Mouse (Mus musculus) kidney, embryonic 16.5 days (tissue): Measurements from ENCODE around the gene Lrrc29. TPM values are rescaled to one million over a fixed set of nuclear protein-coding genes. Genes with fewer than 3 reads are reported as not detected.

Source experiments
- ATAC-seq: fragments of 200-750 bp; cut with Nextera tagmentation; 2 replicates; pipeline ENCODE4 v1.8.0; 2017; ENCODE audit warnings: moderate TSS enrichment; ENCODE audit not compliant: low FRiP score, low TSS enrichment
- H3K27ac ChIP-seq: fragments of 300-500 bp; sonication (generic); 2 replicates; pipeline ENCODE4 v1.5.1; 2014; ENCODE audit warnings: low read length
- H3K27me3 ChIP-seq: fragments of 300-500 bp; sonication (generic); 2 replicates; pipeline ENCODE4 v1.6.1; 2014; ENCODE audit warnings: low read length, control low read depth, mixed read lengths; ENCODE audit not compliant: insufficient read depth
- H3K36me3 ChIP-seq: fragments of 300-500 bp; sonication (generic); 2 replicates; pipeline ENCODE4 v1.6.1; 2014; ENCODE audit warnings: low read length, control low read depth, mixed read lengths; ENCODE audit not compliant: insufficient read depth
- H3K4me1 ChIP-seq: fragments of 300-500 bp; sonication (generic); 2 replicates; pipeline ENCODE4 v1.6.1; 2014; ENCODE audit warnings: low read length, control low read depth, mixed read lengths; ENCODE audit not compliant: insufficient read depth
- H3K4me2 ChIP-seq: fragments of 300-500 bp; sonication (generic); replicated peaks from 2 replicates; pipeline ENCODE4 v1.6.1; 2014; ENCODE audit warnings: low read depth, low read length
- H3K4me3 ChIP-seq: fragments of 300-500 bp; sonication (generic); 2 replicates; pipeline ENCODE4 v1.5.1; 2014; ENCODE audit warnings: mild to moderate bottlenecking, low read length
- H3K9ac ChIP-seq: fragments of 300-500 bp; sonication (generic); replicated peaks from 2 replicates; pipeline ENCODE4 v1.6.1; 2014; ENCODE audit warnings: low read length
- H3K9me3 ChIP-seq: fragments of 300-500 bp; sonication (generic); 2 replicates; pipeline ENCODE4 v1.6.1; 2016; ENCODE audit warnings: low read length, control low read depth
- WGBS: fragments of 180-500 bp; shearing (Covaris S2); extraction: QIAGEN DNeasy Blood & Tissue Kit; methylation state at CpG from one replicate; pipeline ENCODE4 v1.1.7; 2014; 5-methylcytosine and 5-hydroxymethylcytosine counted together
- polyA plus RNA-seq: library from polyadenylated mRNA; unstranded; fragments of >200 nt; fragmentation: Nextera tagmentation; extraction: Ambion mirVana; gene quantifications from 2 replicates; pipeline ENCODE4 v1.2.1, GENCODE M21; 2015

Gene Lrrc29
- 2.2 and 2.4 TPM in 2 replicates for polyA plus RNA-seq

DNA sequence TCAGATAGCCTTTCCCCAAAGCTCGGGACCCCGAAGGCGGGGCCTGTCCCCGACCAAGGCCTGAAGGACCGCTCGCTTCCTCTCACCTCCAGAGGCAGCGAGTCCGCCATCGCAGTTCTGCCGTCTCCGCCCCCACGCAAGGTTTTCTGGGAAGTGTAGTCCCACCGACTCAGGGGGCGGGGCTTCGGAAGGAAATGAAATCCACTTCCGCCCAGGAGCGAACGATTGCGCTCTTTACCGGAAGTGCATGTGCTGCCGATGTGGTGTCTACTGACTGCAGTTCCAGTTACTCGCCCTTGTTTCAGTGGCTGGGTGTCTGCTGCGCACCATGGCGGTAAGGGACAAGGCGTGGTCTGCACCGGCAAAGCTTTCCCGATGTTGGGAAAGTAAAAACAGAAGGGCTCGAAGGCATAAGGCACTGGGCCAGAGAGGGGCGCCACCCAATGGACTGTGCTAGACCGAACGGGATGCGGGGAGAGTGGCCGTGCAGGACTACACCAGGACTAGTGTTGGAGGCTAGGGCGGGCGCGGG, at the start of gene Lrrc29, which contains the start of gene Tmem208:
Gene Lrrc29 (minus strand): TSS at position 138 of the 532 bp plus-strand sequence.
Gene Tmem208 (plus strand): TSS at position 214 of the 532 bp plus-strand sequence.
- Histone ChIP-seq H3K27ac (peak within 1 kb of the TSS; percentile 92), H3K9me3 (no peaks in the 10 kb centered on the region), H3K9ac (peak within 1 kb of the TSS; percentile 90), H3K4me3 (peak within 1 kb of the TSS; percentile 94), H3K4me2 (peak within 1 kb of the TSS; percentile 93), H3K27me3 (no peaks in the 10 kb centered on the region), H3K36me3 (peaks cover 42% of the 10 kb centered on the region), H3K4me1 (peaks cover 18% of the 10 kb centered on the region)
- ATAC-seq = peak; percentile 92
- under 1% methylated on average over 36 of the region's 36 CpGs for WGBS

DNA sequence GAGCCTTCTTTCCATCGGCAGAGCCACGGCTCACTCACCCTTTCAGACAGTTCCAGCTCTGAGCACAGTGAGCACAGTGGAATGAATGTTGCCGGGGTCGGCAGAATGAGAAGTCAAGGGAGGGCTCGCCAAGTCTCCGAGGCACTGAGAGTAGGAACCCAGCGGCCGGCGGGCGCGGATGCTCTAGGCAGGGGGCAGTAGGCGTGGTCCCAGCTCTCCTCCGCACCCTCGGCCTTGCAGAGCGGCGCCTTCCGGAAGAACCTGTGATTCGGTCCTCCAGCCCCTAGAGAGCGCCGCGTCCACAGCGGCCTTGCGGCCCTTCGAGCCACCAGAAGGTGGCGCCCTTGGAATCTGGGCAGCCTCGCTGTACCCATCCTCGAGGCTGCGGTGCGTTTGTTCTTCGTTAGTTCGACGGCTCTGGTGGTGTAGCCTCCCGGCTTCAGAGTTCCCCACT, 48.5 kb upstream of the Lrrc29 start:
- H3K4me3 ChIP-seq = peak overlapping the region; percentile 26
- 36% methylated on average over 33 of the region's 33 CpGs for WGBS

DNA sequence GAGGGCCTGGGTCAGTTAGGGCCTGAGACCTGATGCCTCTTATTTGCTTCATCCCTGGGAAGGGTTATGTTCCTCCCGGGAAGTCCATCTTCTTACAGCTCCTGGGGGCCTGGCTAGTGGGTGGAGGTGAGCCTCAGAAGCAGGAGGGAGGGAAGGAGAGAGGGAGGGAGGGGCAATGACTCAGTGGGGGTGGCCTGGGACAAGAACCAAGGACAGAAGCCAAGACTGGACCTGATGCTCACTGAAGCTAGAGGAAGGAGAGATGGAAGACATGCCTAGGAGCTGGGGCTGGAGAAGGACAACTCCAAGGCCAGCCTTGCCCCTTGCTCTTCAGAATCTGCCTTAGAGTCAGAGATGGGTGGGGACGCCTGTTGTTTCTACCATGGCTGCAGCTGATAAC, 47.0 kb upstream of the Lrrc29 start, which contains the start of gene Plekhg4:
Gene Plekhg4 (plus strand): TSS at position 243 of the 400 bp plus-strand sequence.
- no peak within 1 kb of the TSS; the same call in 1 of the 2 replicates for H3K4me2 ChIP-seq
- H3K27me3 ChIP-seq = no peaks in the 10 kb centered on the region
- WGBS = 52% methylated on average over 2 of the region's 2 CpGs
- H3K36me3 ChIP-seq = no peaks in the 10 kb centered on the region
- no peak within 1 kb of the TSS for H3K9ac ChIP-seq
- H3K4me1 ChIP-seq = no peaks in the 10 kb centered on the region
- no peak for ATAC-seq
- no peak within 1 kb of the TSS for H3K27ac ChIP-seq
- H3K4me3 ChIP-seq = no peak within 1 kb of the TSS
- no peaks in the 10 kb centered on the region for H3K9me3 ChIP-seq

More for the DNA sequence above, 48.5 kb upstream of the Lrrc29 start:
- peak; percentile 35; the same call in 1 of the 2 replicates for ATAC-seq
- Histone ChIP-seq H3K27me3 (no peaks in the 10 kb centered on the region), H3K4me2 (peak overlapping the region; percentile 46), H3K9me3 (no peaks in the 10 kb centered on the region), H3K36me3 (no peaks in the 10 kb centered on the region), H3K4me1 (peaks cover 7% of the 10 kb centered on the region; the same call in 1 of the 2 replicates), H3K9ac (peak overlapping the region; percentile 42; the same call in 1 of the 2 replicates), H3K27ac (no peak overlapping the region)

DNA sequence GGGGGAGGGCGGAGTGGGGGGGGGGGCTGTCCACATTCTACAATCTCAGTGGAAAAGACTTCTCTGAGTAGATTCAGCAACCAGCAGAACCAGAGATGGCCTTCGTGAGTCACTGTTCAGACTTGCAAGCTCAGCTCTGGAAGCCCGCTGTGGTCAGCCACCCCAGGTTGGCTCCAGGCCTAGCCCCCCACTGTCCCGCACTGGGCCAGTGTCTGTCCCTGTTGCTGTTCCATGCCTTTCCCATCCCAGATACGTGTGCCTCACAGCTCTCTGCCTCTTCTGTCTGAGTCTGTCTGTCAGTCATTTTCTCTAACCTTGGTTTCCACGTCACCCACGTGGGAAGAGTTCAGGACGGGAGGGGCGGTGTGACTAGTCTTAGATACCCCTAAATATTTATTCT, 46.4 kb upstream of the Lrrc29 start:
- Histone ChIP-seq H3K4me3 (no peak overlapping the region), H3K4me1 (no peaks in the 10 kb centered on the region), H3K27ac (no peak overlapping the region), H3K4me2 (no peak overlapping the region), H3K9ac (no peak overlapping the region), H3K36me3 (no peaks in the 10 kb centered on the region), H3K27me3 (no peaks in the 10 kb centered on the region), H3K9me3 (no peaks in the 10 kb centered on the region)
- no peak for ATAC-seq
- WGBS = 83% methylated on average over 9 of the region's 9 CpGs

- no peak overlapping the region for H3K9ac ChIP-seq
- no peak overlapping the region for H3K27ac ChIP-seq
- no peak overlapping the region for H3K4me3 ChIP-seq
- H3K36me3 ChIP-seq = no peaks in the 10 kb centered on the region
- H3K9me3 ChIP-seq = no peaks in the 10 kb centered on the region
- H3K27me3 ChIP-seq = no peaks in the 10 kb centered on the region
- no peak for ATAC-seq
- no peak overlapping the region for H3K4me2 ChIP-seq
- 78% methylated on average over 2 of the region's 2 CpGs for WGBS
- peaks cover 8% of the 10 kb centered on the region; the same call in 1 of the 2 replicates for H3K4me1 ChIP-seq
These were observed 41.0 kb upstream of the Lrrc29 start for GRCm38 (mm10) chr8:105367107-105367506.

- Histone ChIP-seq H3K4me3 (no peak overlapping the region), H3K27ac (peak overlapping the region; percentile 70; the same call in 1 of the 2 replicates), H3K4me1 (peaks cover 14% of the 10 kb centered on the region), H3K27me3 (no peaks in the 10 kb centered on the region), H3K9me3 (no peaks in the 10 kb centered on the region), H3K4me2 (no peak overlapping the region), H3K9ac (no peak overlapping the region), H3K36me3 (no peaks in the 10 kb centered on the region)
- 59% methylated on average over 12 of the region's 12 CpGs for WGBS
- peak; percentile 37; the same call in 1 of the 2 replicates for ATAC-seq
These were observed 35.9 kb upstream of the Lrrc29 start for GRCm38 (mm10) chr8:105361751-105362702.

DNA sequence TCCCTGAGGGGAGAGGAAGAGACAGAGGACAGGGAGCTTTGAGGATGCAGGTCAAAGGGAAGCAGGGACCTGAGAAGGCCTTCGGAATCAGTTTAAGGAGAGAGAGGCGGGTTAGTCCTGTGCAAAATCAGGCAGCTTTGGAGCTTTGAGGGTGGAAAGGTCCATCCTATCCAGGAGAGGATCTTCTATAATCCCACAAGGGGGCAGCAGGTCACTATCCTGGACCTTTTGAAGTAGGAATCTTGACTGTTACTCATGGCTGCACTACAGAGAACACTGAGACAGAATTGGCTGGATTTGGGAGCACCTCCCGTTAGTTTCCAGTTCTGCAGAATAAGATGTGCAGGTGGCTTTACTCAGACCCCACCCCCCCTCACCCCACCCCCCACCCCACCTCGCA, 33.6 kb upstream of the Lrrc29 start:
- no peak overlapping the region for H3K9ac ChIP-seq
- no peak overlapping the region for H3K27ac ChIP-seq
- H3K36me3 ChIP-seq = no peaks in the 10 kb centered on the region
- H3K4me2 ChIP-seq = no peak overlapping the region
- peaks cover 21% of the 10 kb centered on the region for H3K4me1 ChIP-seq
- no peaks in the 10 kb centered on the region for H3K27me3 ChIP-seq
- 43% methylated on average over 4 of the region's 4 CpGs for WGBS
- no peak for ATAC-seq
- no peaks in the 10 kb centered on the region for H3K9me3 ChIP-seq
- H3K4me3 ChIP-seq = no peak overlapping the region

DNA sequence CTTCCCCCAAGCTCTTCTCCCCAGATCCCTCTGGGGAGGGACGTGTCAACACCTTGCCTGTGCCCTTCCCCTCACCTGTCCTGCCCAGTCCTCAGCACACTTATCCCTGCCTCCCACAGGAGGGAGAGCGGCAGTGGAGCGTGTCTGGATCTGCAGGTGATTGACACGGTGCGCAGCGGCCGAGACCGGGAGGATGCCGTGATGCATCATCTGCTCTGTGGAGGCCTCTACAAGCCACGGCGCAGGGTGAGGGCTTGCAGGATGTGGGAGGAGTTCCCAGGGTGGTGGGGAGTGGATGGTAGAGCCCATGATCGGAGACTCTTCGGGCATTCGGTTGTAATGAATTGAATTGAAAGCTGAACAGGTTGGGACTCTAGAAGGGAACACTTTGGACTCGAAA, 33.1 kb upstream of the Lrrc29 start:
- Histone ChIP-seq H3K36me3 (no peaks in the 10 kb centered on the region), H3K4me2 (0 out of 2 replicates have a peak overlapping the region, but pooled peaks have one; percentile 1), H3K4me3 (no peak overlapping the region), H3K9ac (no peak overlapping the region), H3K4me1 (peaks cover 21% of the 10 kb centered on the region), H3K27ac (no peak overlapping the region), H3K9me3 (no peaks in the 10 kb centered on the region), H3K27me3 (no peaks in the 10 kb centered on the region)
- ATAC-seq = peak; percentile 58
- WGBS = 48% methylated on average over 15 of the region's 15 CpGs

DNA sequence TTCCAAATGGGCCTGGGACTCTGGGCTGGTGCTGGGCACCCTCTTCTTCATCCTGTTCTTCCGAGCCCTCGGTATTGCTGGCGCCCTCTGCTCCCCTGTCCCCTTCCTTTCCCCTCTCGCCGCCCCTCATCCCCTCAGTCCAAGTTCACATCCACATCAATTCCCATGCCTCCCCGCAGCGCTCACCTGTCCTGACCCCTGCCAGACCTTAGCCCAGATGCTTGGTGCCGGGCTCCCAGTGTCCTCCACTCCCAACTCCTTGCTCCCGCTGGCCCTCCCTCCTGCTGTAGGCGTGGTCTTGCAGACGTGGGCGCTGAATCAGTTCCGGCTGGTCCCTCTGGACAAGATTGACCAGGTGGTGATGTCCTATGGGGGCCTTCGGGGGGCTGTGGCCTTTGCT, 30.6 kb upstream of the Lrrc29 start:
- H3K36me3 ChIP-seq = no peaks in the 10 kb centered on the region
- H3K4me2 ChIP-seq = no peak overlapping the region
- no peak overlapping the region for H3K4me3 ChIP-seq
- ATAC-seq = no peak
- H3K9ac ChIP-seq = no peak overlapping the region
- H3K9me3 ChIP-seq = no peaks in the 10 kb centered on the region
- no peak overlapping the region for H3K27ac ChIP-seq
- 84% methylated on average over 14 of the region's 14 CpGs for WGBS
- peaks cover 14% of the 10 kb centered on the region for H3K4me1 ChIP-seq
- H3K27me3 ChIP-seq = no peaks in the 10 kb centered on the region
